Mouse (Mus musculus): ENCODE measurements around the gene Apol7e. TPM values are rescaled to one million over a fixed set of nuclear protein-coding genes. Genes with fewer than 3 reads are reported as not detected.
"Not testable (repeated sequence)": the region's sequence is repeated elsewhere in the genome, so short reads cannot be mapped to it uniquely, and the experiment has no call there.

Apol7e gene
- not detected in 2 replicates for polyA plus RNA-seq (2015; fragmentation: Nextera tagmentation; extraction: Ambion mirVana)

DNA sequence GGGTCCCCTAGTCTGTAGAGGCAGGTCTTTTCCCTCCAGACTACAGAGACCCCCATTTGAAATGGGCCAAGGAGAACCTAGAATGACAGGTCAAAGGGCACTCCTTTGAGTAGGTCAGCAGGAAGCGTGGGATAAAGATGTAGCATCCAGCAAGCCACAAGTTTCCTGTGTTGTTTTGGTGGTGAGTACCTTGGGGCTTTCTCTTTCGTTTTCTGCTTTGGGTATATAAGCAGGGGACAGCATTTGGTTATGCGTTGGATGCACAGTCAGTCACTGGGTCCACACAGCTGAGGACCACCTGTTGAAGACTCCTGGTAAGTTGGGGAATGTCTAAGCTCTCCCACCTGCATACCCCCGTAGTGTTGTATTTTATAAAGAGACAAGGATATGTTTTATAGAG is at the start of gene Apol7e:
Gene Apol7e (plus strand): TSS at position 202 of the 400 bp plus-strand sequence.
- not testable (repeated sequence) for ATAC-seq (ENCODE audit: low read depth); H3K9ac ChIP-seq (ENCODE audit: low read depth, low read length)
- 53% methylated on average over 4 of the region's 4 CpGs for WGBS (ENCODE audit: insufficient replicate concordance)

DNA sequence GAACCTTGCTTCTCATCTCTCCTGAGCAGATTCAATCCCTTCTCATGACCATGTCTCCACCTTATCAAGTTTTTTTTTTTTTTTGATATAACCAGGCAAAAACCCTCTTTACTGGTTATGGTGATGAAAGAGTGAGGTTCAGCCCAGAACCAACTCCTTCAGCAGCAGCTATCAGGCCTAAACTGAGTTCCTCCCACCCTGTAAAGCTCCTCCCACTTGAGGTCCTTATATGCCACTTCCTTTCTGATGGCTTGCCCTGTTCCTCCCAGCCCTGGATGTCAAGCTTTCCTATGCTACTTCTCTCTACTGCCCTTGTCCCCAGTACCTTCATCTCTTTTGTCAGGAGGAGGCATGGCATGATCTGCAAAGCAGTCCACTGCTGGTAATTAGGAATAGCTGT is 47.5 kb upstream of the Apol7e start:
- H3K4me2 ChIP-seq (ENCODE audit: low read depth, low read length); ATAC-seq (ENCODE audit: low read depth): not testable (repeated sequence)

More for the DNA sequence above, at the start of gene Apol7e:
- not testable (repeated sequence) for H3K4me3 ChIP-seq (ENCODE audit: low read depth, low read length); H3K27me3 ChIP-seq (ENCODE audit: control insufficient read depth, insufficient read depth, low read depth, low read length); H3K4me1 ChIP-seq (ENCODE audit: control insufficient read depth, low read depth, low read length); H3K4me2 ChIP-seq (ENCODE audit: low read depth, low read length); H3K9me3 ChIP-seq (replicated peaks; ENCODE audit: control insufficient read depth, low read length); H3K36me3 ChIP-seq (ENCODE audit: control insufficient read depth, insufficient read depth); H3K27ac ChIP-seq (ENCODE audit: low read length)

DNA sequence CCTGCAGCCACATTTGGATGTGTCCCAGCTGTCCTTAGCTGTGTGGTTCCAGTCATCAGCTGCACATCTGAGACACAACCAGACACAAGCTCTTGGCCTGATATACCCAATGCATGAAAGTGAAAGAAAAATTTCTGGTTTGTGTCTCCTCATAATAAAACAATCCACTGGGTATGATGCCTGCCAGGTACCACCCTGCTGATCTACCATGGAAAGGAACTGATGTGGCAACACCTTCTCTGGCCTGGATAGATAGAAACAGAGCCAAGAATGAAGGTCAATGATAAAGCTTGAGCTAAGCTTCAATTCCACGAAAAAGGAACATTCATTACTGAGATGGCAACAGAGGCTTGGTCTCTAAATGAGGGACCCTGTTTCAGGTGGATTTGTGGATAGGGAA is 38.9 kb upstream of the Apol7e start:
- not testable (repeated sequence) for ATAC-seq (ENCODE audit: low read depth); H3K27me3 ChIP-seq (ENCODE audit: control insufficient read depth, insufficient read depth, low read depth, low read length)

More for the DNA sequence above, 47.5 kb upstream of the Apol7e start:
- H3K4me1 ChIP-seq (ENCODE audit: control insufficient read depth, low read depth, low read length); H3K36me3 ChIP-seq (ENCODE audit: control insufficient read depth, insufficient read depth); H3K9me3 ChIP-seq (replicated peaks; ENCODE audit: control insufficient read depth, low read length); H3K4me3 ChIP-seq (ENCODE audit: low read depth, low read length); H3K27ac ChIP-seq (ENCODE audit: low read length); H3K9ac ChIP-seq (ENCODE audit: low read depth, low read length); H3K27me3 ChIP-seq (ENCODE audit: control insufficient read depth, insufficient read depth, low read depth, low read length): not testable (repeated sequence)

DNA sequence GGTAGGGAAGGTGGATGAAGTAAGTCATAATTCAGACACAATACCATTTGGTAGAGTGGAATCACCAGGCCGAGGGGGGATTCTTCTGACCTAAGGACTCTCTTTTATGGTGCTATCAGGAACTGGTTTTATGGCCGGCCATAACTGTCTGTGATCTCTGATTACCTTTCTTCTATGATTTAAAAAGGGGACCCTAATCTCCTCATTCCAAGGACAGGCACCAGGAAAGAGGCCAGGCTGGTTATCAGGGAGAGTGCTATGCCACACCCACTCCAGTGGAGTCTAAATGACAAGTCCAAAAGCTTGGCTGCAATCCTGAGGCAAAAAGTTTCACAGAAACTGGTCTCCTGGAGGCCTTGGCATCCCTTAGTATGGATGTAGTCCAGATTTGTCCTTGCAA is 36.8 kb upstream of the Apol7e start:
- H3K27me3 ChIP-seq (ENCODE audit: control insufficient read depth, insufficient read depth, low read depth, low read length); H3K4me1 ChIP-seq (ENCODE audit: control insufficient read depth, low read depth, low read length); H3K9ac ChIP-seq (ENCODE audit: low read depth, low read length); H3K27ac ChIP-seq (ENCODE audit: low read length); H3K9me3 ChIP-seq (replicated peaks; ENCODE audit: control insufficient read depth, low read length); H3K36me3 ChIP-seq (ENCODE audit: control insufficient read depth, insufficient read depth); H3K4me2 ChIP-seq (ENCODE audit: low read depth, low read length); ATAC-seq (ENCODE audit: low read depth); H3K4me3 ChIP-seq (ENCODE audit: low read depth, low read length): not testable (repeated sequence)
- WGBS (ENCODE audit: insufficient replicate concordance), result 46% methylated on average over 2 of the region's 2 CpGs

More for the DNA sequence above, 38.9 kb upstream of the Apol7e start:
- H3K9me3 ChIP-seq (replicated peaks; ENCODE audit: control insufficient read depth, low read length); H3K4me3 ChIP-seq (ENCODE audit: low read depth, low read length); H3K9ac ChIP-seq (ENCODE audit: low read depth, low read length); H3K4me2 ChIP-seq (ENCODE audit: low read depth, low read length); H3K36me3 ChIP-seq (ENCODE audit: control insufficient read depth, insufficient read depth); H3K4me1 ChIP-seq (ENCODE audit: control insufficient read depth, low read depth, low read length); H3K27ac ChIP-seq (ENCODE audit: low read length): not testable (repeated sequence)
- 50% methylated on average over 1 of the region's 1 CpGs for WGBS (ENCODE audit: insufficient replicate concordance)

DNA sequence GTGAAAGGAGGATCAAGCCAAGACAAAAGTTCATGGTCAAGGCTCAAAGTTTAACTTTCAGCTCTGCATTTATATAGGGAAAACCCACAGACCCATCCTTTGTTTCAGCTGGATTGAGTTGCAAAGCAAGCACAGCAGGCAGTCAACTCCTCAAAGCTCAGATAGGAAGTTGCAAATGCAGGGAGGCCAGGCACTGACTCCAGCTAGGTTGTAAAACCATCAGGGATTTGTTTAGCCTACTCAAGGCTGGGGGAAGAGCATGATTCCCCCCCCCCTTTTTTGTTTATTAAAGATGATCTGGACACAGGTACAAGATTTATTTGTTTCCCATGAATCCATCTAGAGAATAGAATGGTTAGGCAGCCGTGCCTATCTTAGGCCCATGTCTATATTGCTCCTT is 24.6 kb upstream of the Apol7e start:
- not testable (repeated sequence) for H3K4me3 ChIP-seq (ENCODE audit: low read depth, low read length); H3K9ac ChIP-seq (ENCODE audit: low read depth, low read length); H3K36me3 ChIP-seq (ENCODE audit: control insufficient read depth, insufficient read depth); H3K27ac ChIP-seq (ENCODE audit: low read length); H3K27me3 ChIP-seq (ENCODE audit: control insufficient read depth, insufficient read depth, low read depth, low read length); ATAC-seq (ENCODE audit: low read depth); H3K4me1 ChIP-seq (ENCODE audit: control insufficient read depth, low read depth, low read length); H3K4me2 ChIP-seq (ENCODE audit: low read depth, low read length); H3K9me3 ChIP-seq (replicated peaks; ENCODE audit: control insufficient read depth, low read length)
- WGBS (ENCODE audit: insufficient replicate concordance), result 43% methylated on average over 1 of the region's 1 CpGs

DNA sequence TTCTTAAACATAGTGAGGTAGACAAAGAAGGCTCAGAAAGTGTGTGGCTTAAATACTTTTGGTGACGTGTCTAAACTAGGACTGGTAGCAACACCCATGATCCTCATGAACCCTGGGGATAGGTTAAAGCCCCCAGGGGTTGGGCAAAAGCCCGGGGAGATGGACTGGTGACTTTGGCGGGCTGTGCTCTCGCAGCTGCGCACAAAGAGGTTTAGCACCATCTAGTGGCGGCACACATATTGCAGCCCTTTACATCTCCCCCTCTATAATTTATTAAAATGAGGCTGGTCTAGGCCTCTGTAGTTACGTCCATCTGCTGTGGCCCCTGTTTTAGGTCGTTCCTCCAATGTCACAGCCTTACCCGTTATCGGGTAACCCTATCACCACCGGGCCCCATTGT is 14.7 kb upstream of the Apol7e start:
- not testable (repeated sequence) for H3K36me3 ChIP-seq (ENCODE audit: control insufficient read depth, insufficient read depth); H3K4me3 ChIP-seq (ENCODE audit: low read depth, low read length); ATAC-seq (ENCODE audit: low read depth); H3K4me1 ChIP-seq (ENCODE audit: control insufficient read depth, low read depth, low read length); H3K27ac ChIP-seq (ENCODE audit: low read length); H3K9me3 ChIP-seq (replicated peaks; ENCODE audit: control insufficient read depth, low read length); H3K27me3 ChIP-seq (ENCODE audit: control insufficient read depth, insufficient read depth, low read depth, low read length); H3K4me2 ChIP-seq (ENCODE audit: low read depth, low read length); H3K9ac ChIP-seq (ENCODE audit: low read depth, low read length)
- 4% methylated on average over 8 of the region's 11 CpGs for WGBS (ENCODE audit: insufficient replicate concordance)

DNA sequence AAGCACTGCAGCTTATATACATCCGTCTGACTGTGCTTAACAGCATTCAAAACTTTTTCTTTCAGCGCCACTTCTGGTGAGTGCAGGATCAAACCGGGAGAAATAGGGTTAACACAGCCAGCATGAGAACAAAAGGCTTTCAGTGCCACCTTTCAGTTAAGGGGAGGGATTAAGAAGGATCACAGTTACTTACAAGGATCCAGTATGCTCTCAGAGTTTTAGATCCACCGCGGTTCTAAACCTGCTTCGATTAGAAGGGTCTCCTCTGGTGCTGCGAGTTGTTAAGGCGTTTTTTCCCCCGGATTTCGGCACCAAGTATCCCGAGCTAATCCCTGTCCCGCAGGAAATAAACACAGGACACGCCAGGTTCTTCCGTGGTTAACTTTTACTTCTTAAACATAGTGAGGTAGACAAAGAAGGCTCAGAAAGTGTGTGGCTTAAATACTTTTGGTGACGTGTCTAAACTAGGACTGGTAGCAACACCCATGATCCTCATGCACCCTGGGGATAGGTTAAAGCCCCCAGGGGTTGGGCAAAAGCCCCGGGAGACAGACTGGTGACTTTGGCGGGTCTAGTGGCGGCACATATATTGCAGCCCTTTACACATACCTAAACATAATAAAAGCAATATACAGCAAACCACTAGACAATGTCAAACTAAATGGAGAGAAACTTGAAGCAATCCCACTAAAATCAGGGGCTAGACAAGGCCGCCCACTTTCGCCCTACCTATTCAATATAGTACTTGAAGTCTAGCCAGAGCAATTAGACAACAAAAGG is 6.9 kb upstream of the Apol7e start:
- ATAC-seq (ENCODE audit: low read depth); H3K4me3 ChIP-seq (ENCODE audit: low read depth, low read length); H3K36me3 ChIP-seq (ENCODE audit: control insufficient read depth, insufficient read depth); H3K4me2 ChIP-seq (ENCODE audit: low read depth, low read length); H3K27ac ChIP-seq (ENCODE audit: low read length); H3K9ac ChIP-seq (ENCODE audit: low read depth, low read length); H3K9me3 ChIP-seq (replicated peaks; ENCODE audit: control insufficient read depth, low read length); H3K27me3 ChIP-seq (ENCODE audit: control insufficient read depth, insufficient read depth, low read depth, low read length); H3K4me1 ChIP-seq (ENCODE audit: control insufficient read depth, low read depth, low read length): not testable (repeated sequence)
- 9% methylated on average over 19 of the region's 20 CpGs for WGBS (ENCODE audit: insufficient replicate concordance)

DNA sequence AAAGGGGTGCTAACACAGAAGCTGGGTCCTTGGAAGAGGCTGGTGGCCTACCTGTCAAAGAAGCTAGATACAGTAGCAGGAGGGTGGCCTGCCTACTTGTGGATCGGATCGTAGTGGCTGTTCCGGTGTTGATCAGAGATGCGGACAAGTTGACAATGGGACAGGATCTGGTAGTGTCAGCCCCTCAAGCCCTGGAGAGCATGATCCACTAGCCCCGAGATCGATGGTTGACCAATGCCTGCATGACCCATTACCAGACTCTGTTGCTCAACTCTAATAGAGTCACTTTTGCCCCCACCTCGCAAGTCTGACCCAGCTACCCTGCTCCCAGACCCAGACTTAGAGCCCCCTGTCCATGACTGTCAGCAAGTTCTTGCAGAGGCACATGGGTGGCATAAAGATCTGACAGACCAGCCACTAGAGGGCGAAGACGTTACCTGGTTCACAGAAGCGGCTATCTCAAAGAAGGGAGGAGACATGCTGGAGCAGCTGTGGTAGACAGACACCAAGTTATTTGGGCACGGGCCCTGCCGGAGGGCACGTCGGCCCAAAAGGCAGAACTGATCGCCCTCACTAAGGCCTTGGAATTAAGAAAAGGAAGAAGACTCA is 3.9 kb upstream of the Apol7e start:
- H3K4me3 ChIP-seq (ENCODE audit: low read depth, low read length); ATAC-seq (ENCODE audit: low read depth); H3K9ac ChIP-seq (ENCODE audit: low read depth, low read length); H3K36me3 ChIP-seq (ENCODE audit: control insufficient read depth, insufficient read depth); H3K27ac ChIP-seq (ENCODE audit: low read length); H3K4me2 ChIP-seq (ENCODE audit: low read depth, low read length); H3K4me1 ChIP-seq (ENCODE audit: control insufficient read depth, low read depth, low read length); H3K9me3 ChIP-seq (replicated peaks; ENCODE audit: control insufficient read depth, low read length); H3K27me3 ChIP-seq (ENCODE audit: control insufficient read depth, insufficient read depth, low read depth, low read length): not testable (repeated sequence)
- 28% methylated on average over 11 of the region's 15 CpGs for WGBS (ENCODE audit: insufficient replicate concordance)

DNA sequence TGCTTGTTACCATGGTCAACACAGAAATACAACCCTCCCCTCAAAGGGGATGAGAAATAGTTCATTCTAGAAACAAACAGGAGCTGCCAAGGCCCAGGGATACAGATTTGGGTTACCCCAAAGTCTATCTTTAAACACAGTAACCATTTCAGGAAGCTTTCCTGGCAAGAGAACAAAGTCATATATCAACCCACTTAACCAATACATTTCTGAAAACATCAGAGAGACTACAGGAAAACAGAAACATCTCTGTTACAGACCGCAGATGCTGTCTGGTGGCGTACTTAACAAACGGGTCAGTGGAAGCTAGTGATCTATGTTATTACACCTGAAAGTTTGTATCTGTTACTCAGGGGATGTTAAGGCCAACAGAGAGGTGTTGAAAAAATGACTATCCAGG is 6.6 kb downstream of the Apol7e start:
- not testable (repeated sequence) for H3K9me3 ChIP-seq (replicated peaks; ENCODE audit: control insufficient read depth, low read length); H3K4me2 ChIP-seq (ENCODE audit: low read depth, low read length); H3K4me3 ChIP-seq (ENCODE audit: low read depth, low read length); H3K9ac ChIP-seq (ENCODE audit: low read depth, low read length); H3K27me3 ChIP-seq (ENCODE audit: control insufficient read depth, insufficient read depth, low read depth, low read length); H3K4me1 ChIP-seq (ENCODE audit: control insufficient read depth, low read depth, low read length); ATAC-seq (ENCODE audit: low read depth); H3K36me3 ChIP-seq (ENCODE audit: control insufficient read depth, insufficient read depth); H3K27ac ChIP-seq (ENCODE audit: low read length)
- WGBS (ENCODE audit: insufficient replicate concordance), result 61% methylated on average over 3 of the region's 3 CpGs

Measured in liver, embryonic 16.5 days (tissue).